Mouse (Mus musculus): ENCODE data around the gene Marc2.

GRCm38 (mm10) chr1:184872069-184872819 is 26.0 kb upstream of the Marc2 start:
- TF ChIP-seq CTCF (IDR thresholded peaks at IDR 0.05; ENCODE audit: low read depth) (no peak), EP300 (optimal IDR thresholded peaks at IDR 0.05) (no peak)

Measured in stomach, postnatal 0 days (tissue).